Mouse (Mus musculus) kidney, postnatal 36 days (tissue): Measurements from ENCODE around the gene Adam1a.

Experiments used
- DNase-seq, 2 experiments: peaks; one replicate each; pipeline ENCODE4 v3.0.0; 2021 to 2022; ENCODE audit warnings: mixed read lengths in 2 of 2

Gene Adam1a

DNA sequence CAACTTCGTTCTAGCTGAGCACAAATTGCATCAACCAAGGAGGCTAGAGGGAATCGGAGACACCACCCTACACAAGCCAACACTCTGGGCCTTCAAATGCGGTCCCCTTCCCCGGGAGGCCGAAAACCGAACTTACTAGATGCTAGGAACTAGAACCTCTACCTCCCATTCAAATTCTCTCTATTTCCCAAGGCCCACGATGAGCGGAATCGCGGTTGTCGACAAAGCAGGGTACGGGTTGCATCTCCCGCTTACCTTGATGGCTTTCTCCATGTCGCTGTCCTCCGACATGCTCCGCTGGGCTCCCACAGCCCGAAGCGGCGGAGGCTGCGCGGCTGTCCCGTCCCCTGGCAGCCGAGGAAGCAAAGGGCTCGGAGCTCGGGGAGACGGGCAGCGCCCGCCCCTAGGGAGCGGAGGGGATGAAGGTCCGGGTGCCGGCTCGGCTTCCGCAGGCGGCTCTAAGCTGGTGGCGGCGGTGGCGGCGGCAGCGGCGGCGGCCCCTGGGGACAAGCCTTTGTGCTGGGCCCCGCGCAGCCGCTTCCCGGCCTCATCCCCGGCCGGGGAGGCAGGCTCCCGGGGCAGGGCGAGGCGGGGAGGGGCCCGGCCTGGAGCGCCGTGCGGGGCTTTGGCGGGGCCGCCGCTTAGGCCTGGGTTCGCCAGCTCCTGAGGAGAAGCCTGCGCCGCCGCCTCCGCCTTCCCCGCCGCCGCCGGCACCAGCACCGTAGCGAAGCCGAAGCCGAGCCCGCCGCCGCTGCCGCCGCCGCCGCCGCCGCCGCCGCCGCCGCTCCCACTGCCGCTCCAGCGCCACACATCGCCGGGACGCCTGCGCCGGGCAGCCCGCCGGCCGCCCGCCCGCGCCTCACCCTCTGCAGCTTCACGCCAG is at the start of gene Adam1a, which contains the start of gene Gm42878:
Gene Adam1a, minus strand, starts transcription at position 573 of the 883 bp plus-strand sequence.
Gene Gm42878, minus strand, starts transcription at position 573 of the 883 bp plus-strand sequence.
- DNase-seq = no peak

DNA sequence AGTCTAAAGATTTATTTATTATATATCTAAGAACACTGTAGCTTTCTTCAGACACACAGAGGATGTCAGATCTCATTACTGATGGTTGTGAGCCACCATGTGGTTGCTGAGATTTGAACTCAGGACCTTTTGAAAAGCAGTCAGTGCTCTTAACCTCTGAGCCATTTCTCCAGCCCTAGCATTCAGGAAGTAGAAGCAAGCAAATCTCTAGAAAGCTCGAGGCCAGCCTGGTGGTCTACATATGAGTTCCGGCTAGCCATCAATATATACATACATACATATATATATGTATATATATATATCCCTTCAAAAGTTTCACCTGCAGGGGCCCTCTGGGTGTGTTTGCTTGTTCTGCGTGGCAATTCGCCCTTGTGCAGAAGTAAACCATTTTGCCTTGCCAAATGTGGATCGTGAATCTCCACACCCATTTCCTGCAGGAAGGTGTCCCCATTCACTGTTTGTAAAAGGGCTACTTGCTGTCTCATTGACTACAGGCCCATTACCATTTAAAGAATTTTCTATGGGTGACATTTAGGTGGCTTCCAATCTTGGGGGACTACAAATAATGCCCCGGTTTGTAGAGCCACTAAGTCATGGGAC is 49.5 kb upstream of the Adam1a start:
- no peak for DNase-seq

DNA sequence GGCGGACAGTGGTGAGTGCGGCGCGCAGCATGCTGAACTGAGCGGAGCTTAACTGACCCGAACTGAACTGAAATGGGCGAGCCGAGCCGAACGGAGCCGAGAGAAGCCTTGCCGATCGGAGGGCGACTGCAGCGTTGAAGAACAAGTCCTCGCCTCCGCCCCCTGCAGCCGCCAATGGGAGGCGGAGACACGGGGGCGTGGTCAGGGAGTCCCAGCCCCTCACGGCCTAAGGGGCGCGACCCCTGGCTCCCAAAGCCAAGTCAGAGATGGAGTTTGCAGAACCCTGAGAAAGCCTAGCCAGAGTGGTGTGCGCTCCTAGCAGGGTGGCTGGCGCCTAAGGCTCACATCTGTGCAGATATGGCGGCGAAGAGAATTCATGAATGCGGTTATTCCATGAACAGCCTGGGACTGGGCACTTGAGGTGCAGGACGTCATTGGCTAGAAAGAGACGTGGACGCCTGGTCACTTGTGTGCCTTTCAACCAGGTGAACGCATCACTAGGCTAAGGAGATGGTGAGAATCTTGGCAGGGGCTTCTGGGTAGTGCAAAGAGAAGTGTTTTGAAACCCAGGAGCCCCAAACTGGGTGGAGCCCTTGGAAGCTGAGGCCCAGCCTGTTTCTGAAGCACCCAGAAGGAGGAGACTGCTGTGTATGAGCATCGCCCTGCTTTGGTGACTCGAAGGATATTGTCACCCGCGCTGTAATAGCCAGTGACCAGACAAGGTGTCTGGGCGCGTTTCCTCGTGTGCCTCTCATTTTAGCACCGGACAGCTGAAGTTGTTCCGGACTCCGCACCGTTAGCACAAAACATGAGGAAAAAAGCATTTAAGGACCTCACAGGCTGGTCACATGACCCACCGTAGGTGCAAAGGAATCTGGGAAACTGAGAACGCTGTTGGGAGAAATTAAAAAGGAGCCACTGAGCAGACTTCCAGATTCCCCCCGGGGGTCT is 48.4 kb upstream of the Adam1a start, which contains the start of gene Aldh2:
Gene Aldh2, minus strand, starts transcription at position 374 of the 951 bp plus-strand sequence.
- DNase-seq = peak; percentile 95 to 96

GRCm38 (mm10) chr5:121592816-121593407 is 47.6 kb upstream of the Adam1a start:
- peak in 1 of 2 experiments; percentile 47 for DNase-seq

- peak in 1 of 2 experiments; percentile 44 for DNase-seq
These were observed 47.0 kb upstream of the Adam1a start for GRCm38 (mm10) chr5:121592064-121592815.

GRCm38 (mm10) chr5:121591417-121592063 is 46.3 kb upstream of the Adam1a start:
- no peak for DNase-seq

GRCm38 (mm10) chr5:121589928-121590327 is 44.6 kb upstream of the Adam1a start:
- no peak for DNase-seq

- DNase-seq = peak; percentile 56 to 61
These were observed 41.2 kb upstream of the Adam1a start for GRCm38 (mm10) chr5:121586400-121587039.

DNA sequence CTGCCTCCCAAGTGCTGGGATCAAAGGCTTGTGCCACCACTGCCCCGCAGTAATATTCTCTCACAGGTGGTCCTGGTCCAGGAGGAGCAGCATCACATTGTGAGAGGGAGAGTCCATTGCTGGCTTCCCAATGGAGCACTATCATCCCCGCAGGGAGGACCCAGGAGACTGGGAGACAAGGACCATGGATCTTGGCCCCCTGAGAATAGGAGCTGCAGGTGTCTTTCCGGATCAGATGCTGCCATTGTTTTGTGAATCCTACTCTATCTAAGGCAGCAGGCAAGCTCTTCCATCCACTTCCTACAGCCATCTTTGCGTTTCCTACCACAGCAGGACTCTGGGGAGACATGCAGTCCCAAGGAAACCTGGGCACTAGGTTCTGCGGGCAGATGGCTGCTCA is 40.4 kb upstream of the Adam1a start:
- no peak for DNase-seq

DNA sequence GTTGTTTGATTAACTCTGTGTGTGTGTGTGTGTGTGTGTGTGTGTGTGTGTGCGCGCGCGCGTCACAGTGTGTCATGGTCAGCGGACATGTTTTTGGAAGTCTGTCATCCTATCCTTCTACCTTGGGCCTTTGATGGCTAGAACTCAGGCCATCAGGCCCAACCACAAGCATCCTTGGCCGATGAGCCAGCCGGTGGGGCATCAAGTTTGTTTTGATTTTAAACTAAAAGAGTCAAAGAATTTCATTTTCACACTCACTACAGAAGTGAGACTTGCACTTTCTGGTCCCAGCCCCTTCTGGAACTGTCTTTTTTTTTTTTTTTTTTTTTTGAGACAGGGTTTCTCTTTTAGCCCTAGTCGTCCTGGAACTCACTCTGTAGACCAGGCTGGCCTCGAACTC is 39.7 kb upstream of the Adam1a start:
- no peak for DNase-seq

- peak; percentile 98 for DNase-seq
These were observed 38.7 kb upstream of the Adam1a start for GRCm38 (mm10) chr5:121583765-121584501.

DNA sequence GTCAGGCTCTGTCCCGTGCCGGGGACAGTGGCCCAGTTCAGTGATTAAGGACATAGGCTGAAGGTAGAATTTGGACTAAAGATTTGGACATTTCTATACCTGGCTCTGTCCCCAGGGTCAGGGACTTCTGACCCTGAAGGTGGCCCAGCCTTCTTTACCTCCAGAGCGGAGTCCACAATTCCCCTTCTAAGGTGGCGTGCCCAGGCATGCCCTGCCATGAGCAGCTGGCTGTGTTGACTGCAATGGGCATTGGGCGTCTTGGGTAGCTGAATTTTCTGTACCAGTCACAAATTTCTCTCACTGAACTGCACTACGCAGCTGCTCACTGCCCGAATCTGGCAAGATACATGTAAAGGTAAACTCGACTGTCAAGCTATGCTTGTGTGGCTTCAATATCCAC is 36.7 kb upstream of the Adam1a start:
- peak in 1 of 2 experiments; percentile 23 for DNase-seq

- no peak for DNase-seq
These were observed 31.7 kb upstream of the Adam1a start for GRCm38 (mm10) chr5:121576927-121577488.

GRCm38 (mm10) chr5:121575867-121576266 is 30.6 kb upstream of the Adam1a start:
- DNase-seq = no peak

- DNase-seq = no peak
These were observed 28.9 kb upstream of the Adam1a start for GRCm38 (mm10) chr5:121574145-121574544.

DNA sequence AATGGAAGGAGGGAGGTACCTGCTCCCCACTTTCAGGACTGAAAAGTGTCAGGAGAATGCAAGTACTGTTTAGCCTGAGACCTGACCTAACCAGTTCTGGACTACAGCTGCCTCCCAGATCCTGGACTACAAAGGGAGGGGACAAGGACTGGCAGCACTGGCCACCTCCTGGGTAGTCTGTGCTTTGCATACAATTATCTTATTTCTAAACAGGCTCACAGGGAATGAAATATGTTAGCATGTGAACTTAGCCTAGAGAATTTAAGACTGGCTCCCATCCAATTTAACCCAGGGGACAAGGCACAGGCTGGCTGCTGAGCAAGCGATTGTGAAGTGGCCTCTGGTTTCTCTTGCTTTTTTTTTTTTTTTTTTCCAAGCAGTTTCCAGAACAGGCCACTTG is 25.5 kb upstream of the Adam1a start:
- peak; percentile 31 to 59 for DNase-seq

GRCm38 (mm10) chr5:121569881-121570420 is 24.7 kb upstream of the Adam1a start:
- no peak for DNase-seq

GRCm38 (mm10) chr5:121566035-121566681 is 20.9 kb upstream of the Adam1a start:
- peak; percentile 70 to 84 for DNase-seq
